Mouse (Mus musculus) gastrocnemius, postnatal 14 days (tissue): Measurements from ENCODE around the gene Pkhd1. TPM values are rescaled to one million over a fixed set of nuclear protein-coding genes. Genes with fewer than 3 reads are reported as not detected.
"Not testable (repeated sequence)": the region's sequence is repeated elsewhere in the genome, so short reads cannot be mapped to it uniquely, and the experiment has no call there.

Experiments
- DNase-seq: peaks from one replicate; pipeline ENCODE4 v3.0.0; 2021; ENCODE audit warnings: mixed read lengths
- intact Hi-C: fragments of 180-260 bp; cut with DNase I; formaldehyde crosslinking; loops from one replicate; pipeline ENCODE4 v1.15.1; 2025; ENCODE audit warnings: low total_unique reads
- total RNA-seq, 2 experiments: library from RNA; stranded (reverse); gene quantifications; 2 replicates each; pipeline ENCODE4 v1.2.3; 2021

Gene Pkhd1
- total RNA-seq, 2 experiments from 2014 or later = 0.09 to 0.12 TPM

- intact Hi-C loops = loop anchor here (5.0 to 10.0 kb wide), 2 partner anchors 209 to 1306 kb away; partner anchors contain the start of gene Tfap2b
- DNase-seq = no peak
Measured at GRCm38 (mm10) chr1:20513364-20514084, 104.3 kb downstream of the Pkhd1 start.

- intact Hi-C loops = no loop called here
- no peak for DNase-seq
Measured at GRCm38 (mm10) chr1:20498965-20499364, 118.9 kb downstream of the Pkhd1 start.

- no peak for DNase-seq
- intact Hi-C loops = no loop called here
Measured at GRCm38 (mm10) chr1:20486087-20486486, 131.8 kb downstream of the Pkhd1 start.

- no peak for DNase-seq
- intact Hi-C loops = no loop called here
Measured at GRCm38 (mm10) chr1:20481843-20482242, 136.0 kb downstream of the Pkhd1 start.

- no peak for DNase-seq
- intact Hi-C loops = no loop called here
Measured at GRCm38 (mm10) chr1:20478695-20479094, 139.2 kb downstream of the Pkhd1 start.

GRCm38 (mm10) chr1:20478266-20478659, 139.6 kb downstream of the Pkhd1 start:
- no peak for DNase-seq
- intact Hi-C loops = no loop called here

- intact Hi-C loops = no loop called here
- DNase-seq = peak; percentile 3
Measured at GRCm38 (mm10) chr1:20477561-20478265, 140.2 kb downstream of the Pkhd1 start.

GRCm38 (mm10) chr1:20470770-20471169, 147.1 kb downstream of the Pkhd1 start:
- intact Hi-C loops = no loop called here
- DNase-seq = no peak

GRCm38 (mm10) chr1:20470317-20470716, 147.5 kb downstream of the Pkhd1 start:
- intact Hi-C loops = no loop called here
- no peak for DNase-seq

- DNase-seq = no peak
- intact Hi-C loops = no loop called here
Measured at GRCm38 (mm10) chr1:20466481-20466880, 151.4 kb downstream of the Pkhd1 start.

- no peak for DNase-seq
- intact Hi-C loops = no loop called here
Measured at GRCm38 (mm10) chr1:20454621-20455020, 163.2 kb downstream of the Pkhd1 start.

- no peak for DNase-seq
- intact Hi-C loops = no loop called here
Measured at GRCm38 (mm10) chr1:20450074-20450473, 167.8 kb downstream of the Pkhd1 start.

- DNase-seq, intact Hi-C loops: not testable (repeated sequence)
Measured at GRCm38 (mm10) chr1:20432026-20432425, 185.8 kb downstream of the Pkhd1 start.

- DNase-seq = no peak
- intact Hi-C loops = no loop called here
Measured at GRCm38 (mm10) chr1:20429056-20429394, 188.8 kb downstream of the Pkhd1 start.

GRCm38 (mm10) chr1:20428370-20429055, 189.4 kb downstream of the Pkhd1 start:
- intact Hi-C loops = no loop called here
- no peak for DNase-seq

- DNase-seq = no peak
- intact Hi-C loops = no loop called here
Measured at GRCm38 (mm10) chr1:20409411-20409967, 208.4 kb downstream of the Pkhd1 start.

- intact Hi-C loops = no loop called here
- no peak for DNase-seq
Measured at GRCm38 (mm10) chr1:20398319-20398718, 219.5 kb downstream of the Pkhd1 start.

- DNase-seq = no peak
- intact Hi-C loops = no loop called here
Measured at GRCm38 (mm10) chr1:20364437-20364836, 253.4 kb downstream of the Pkhd1 start.

GRCm38 (mm10) chr1:20344651-20345050, 273.2 kb downstream of the Pkhd1 start:
- DNase-seq = no peak
- intact Hi-C loops = no loop called here

GRCm38 (mm10) chr1:20311485-20311884, 306.4 kb downstream of the Pkhd1 start:
- DNase-seq = peak; percentile 8
- intact Hi-C loops = no loop called here
